Mouse (Mus musculus): Measurements from ENCODE around the gene Lipi. TPM values are rescaled to one million over a fixed set of nuclear protein-coding genes. Genes with fewer than 3 reads are reported as not detected.

Gene Lipi
- polyA plus RNA-seq (2015; fragmentation: Nextera tagmentation; extraction: Ambion mirVana): 0.37 and 2.2 TPM in 2 replicates

DNA sequence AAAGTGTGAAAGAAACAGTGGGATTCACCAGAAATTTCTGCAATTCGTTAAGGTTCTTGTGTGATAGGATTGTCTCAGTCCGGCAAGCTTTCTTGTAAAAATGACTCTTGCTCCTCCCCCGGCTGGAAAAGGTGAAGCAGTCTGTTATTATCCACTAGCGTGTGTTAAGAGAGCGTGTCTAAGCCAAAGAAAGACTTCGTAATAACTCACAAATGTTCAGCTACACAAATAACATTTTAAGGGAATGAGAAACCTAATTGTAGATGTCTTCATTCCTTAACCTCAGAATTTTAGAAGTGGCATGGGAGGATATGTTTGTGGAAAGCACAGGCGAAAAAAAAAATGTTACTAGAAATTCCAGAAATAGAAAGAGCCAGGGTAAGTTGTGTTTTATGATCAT, at the start of gene Lipi:
Gene Lipi (minus strand): TSS at position 101 of the 400 bp plus-strand sequence.
- H3K9me3 ChIP-seq: no peaks in the 10 kb centered on the region
- no peak within 1 kb of the TSS for H3K4me2 ChIP-seq
- no peak for ATAC-seq (ENCODE audit: insufficient number of reproducible peaks, insufficient read depth, low FRiP score, low TSS enrichment, low read depth)
- no peak within 1 kb of the TSS for H3K4me3 ChIP-seq
- no peaks in the 10 kb centered on the region for H3K4me1 ChIP-seq
- 66% methylated on average over 7 of the region's 7 CpGs for WGBS
- no peak within 1 kb of the TSS for H3K27ac ChIP-seq
- H3K9ac ChIP-seq: no peak within 1 kb of the TSS
- H3K27me3 ChIP-seq: no peaks in the 10 kb centered on the region
- no peaks in the 10 kb centered on the region for H3K36me3 ChIP-seq

DNA sequence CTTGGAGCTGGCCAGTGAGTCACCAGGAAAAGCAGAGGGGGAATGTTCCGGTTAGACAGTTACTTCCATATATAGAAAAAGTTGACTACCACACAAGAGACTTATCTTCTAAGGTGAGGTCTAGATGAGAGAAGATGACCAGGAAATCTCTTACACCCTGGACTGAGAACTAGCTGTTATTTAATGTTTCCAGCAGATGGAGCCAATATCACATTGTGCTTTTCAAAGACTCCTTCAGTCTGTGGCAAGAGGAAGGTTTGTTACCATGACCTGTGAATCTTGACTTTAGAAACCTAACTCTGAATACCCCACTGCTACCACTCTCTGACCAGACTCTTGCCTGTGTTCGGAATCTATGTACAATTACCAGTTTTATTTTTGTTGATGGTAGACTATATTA, 42.0 kb upstream of the Lipi start:
- H3K4me2 ChIP-seq: no peak overlapping the region
- no peak overlapping the region for H3K27ac ChIP-seq
- no peaks in the 10 kb centered on the region for H3K27me3 ChIP-seq
- no peak overlapping the region for H3K9ac ChIP-seq
- 85% methylated on average over 2 of the region's 2 CpGs for WGBS
- H3K4me3 ChIP-seq: no peak overlapping the region
- no peak for ATAC-seq (ENCODE audit: insufficient number of reproducible peaks, insufficient read depth, low FRiP score, low TSS enrichment, low read depth)
- no peaks in the 10 kb centered on the region for H3K9me3 ChIP-seq
- H3K36me3 ChIP-seq: no peaks in the 10 kb centered on the region
- no peaks in the 10 kb centered on the region for H3K4me1 ChIP-seq

DNA sequence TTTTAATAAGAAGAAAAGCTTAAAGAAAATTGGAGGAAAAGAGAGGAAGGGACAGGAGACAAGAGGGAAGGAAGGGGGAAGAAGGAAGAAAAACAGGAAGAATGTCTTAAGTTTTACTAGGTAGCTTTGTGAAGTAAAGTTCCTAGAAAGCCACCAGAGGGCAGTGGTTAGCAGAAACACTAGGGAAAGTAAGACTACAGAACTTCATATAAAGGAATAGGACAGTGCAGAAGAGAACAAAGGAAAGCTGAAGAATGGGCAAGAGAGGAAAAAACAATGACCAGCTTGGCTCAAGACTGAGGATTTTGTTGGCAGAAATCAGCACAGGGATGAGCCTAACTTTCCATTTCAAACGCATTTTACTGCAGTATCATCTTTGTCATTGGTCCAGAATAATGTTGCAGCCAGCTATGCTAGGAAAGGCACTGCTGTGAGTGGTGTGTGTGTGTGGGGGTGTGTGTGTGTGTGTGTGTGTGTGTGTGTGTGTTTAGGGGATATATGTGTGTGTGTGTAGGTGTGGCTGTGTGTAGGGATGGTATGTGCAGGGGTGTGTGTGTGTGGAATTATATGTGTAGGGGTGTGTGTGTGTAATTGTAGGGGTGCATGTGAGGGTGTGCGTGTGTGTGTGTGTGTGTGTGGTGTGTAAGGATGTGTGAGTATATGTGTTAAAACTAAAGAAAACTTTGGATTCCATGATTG, 31.9 kb upstream of the Lipi start:
- Histone ChIP-seq H3K27ac (no peak overlapping the region), H3K36me3 (no peaks in the 10 kb centered on the region), H3K9me3 (no peaks in the 10 kb centered on the region), H3K4me1 (no peaks in the 10 kb centered on the region), H3K4me2 (no peak overlapping the region), H3K4me3 (no peak overlapping the region), H3K27me3 (no peaks in the 10 kb centered on the region), H3K9ac (no peak overlapping the region)
- WGBS: 69% methylated on average over 2 of the region's 2 CpGs
- ATAC-seq (ENCODE audit: insufficient number of reproducible peaks, insufficient read depth, low FRiP score, low TSS enrichment, low read depth): 0 out of 2 replicates have a peak, but pooled peaks have one; percentile 37

DNA sequence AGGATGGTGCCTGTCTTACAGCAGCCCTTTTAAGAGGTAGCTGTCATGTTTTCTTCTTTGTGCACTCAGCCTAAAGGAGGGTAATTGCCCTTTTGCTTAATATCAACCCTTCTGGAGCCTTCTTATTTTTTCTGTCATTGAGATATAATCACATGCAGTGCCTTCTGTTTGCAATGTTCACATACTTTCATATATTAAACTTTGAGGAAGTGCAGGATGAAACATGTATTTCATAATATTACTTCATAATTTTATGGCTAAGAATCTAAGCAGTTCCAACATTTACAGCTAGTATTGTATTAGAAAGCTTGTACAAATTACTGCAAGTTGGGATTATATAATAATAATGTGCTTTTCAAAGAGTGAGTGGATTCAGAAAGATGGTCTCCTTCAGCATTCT, 26.7 kb upstream of the Lipi start:
- H3K36me3 ChIP-seq: no peaks in the 10 kb centered on the region
- no peak for ATAC-seq (ENCODE audit: insufficient number of reproducible peaks, insufficient read depth, low FRiP score, low TSS enrichment, low read depth)
- H3K9me3 ChIP-seq: no peaks in the 10 kb centered on the region
- no peak overlapping the region for H3K4me2 ChIP-seq
- no peaks in the 10 kb centered on the region for H3K4me1 ChIP-seq
- H3K4me3 ChIP-seq: no peak overlapping the region
- no peak overlapping the region for H3K9ac ChIP-seq
- H3K27me3 ChIP-seq: no peaks in the 10 kb centered on the region
- H3K27ac ChIP-seq: no peak overlapping the region

DNA sequence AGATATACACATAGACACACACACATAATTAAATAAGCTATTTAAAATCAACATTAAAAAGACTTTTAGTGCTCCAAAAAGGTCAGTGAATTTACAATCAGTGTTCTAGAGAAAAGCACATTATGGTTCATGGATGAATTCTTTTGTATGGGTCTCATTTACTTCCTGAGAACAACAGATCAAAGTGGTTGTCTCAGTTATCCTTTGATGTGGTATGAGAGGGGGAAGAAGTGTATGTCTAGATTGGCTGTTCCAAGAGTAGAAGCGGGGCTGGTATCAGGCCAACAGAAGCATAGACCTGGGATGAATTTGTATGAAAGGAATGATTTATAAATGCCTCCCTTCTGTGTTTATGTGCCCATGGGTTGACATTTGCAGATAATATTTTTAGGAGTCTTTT, 20.6 kb upstream of the Lipi start:
- no peaks in the 10 kb centered on the region for H3K9me3 ChIP-seq
- no peak overlapping the region for H3K27ac ChIP-seq
- WGBS: 38% methylated on average over 1 of the region's 1 CpGs
- no peaks in the 10 kb centered on the region for H3K27me3 ChIP-seq
- ATAC-seq (ENCODE audit: insufficient number of reproducible peaks, insufficient read depth, low FRiP score, low TSS enrichment, low read depth): no peak
- H3K36me3 ChIP-seq: no peaks in the 10 kb centered on the region
- no peak overlapping the region for H3K9ac ChIP-seq
- no peak overlapping the region for H3K4me3 ChIP-seq
- no peak overlapping the region for H3K4me2 ChIP-seq
- no peaks in the 10 kb centered on the region for H3K4me1 ChIP-seq

DNA sequence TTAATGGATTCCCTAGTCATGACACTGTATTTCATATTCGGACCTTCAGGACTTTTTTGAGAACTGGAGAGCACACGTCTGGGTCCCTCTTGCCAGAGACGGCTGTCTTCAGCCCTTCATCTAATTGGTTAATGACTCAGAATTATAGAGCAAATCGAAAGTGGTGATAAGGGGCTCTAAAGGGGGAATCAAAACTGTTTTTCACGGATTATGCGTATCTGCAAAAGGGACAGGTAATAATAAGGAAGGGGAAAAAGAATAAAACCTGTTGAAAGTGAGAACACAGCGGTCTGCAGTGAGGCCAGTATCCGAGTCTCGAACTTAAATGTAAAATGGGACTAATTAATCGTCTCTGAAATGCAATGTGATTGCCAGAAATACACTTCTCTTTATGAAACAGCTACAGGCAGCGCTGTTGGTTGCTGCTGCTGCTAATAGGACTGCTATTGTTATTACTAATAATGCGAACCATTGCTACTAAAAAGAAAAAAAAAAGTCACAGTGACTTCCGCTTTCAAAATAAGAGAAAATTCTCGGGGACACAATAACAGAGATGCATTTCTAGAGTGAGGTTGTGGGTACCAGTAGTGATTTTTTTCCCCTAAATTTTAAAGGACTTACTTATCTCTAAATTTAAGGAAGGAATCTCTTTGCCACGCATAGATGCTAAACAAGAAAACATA, 7.8 kb upstream of the Lipi start:
- ATAC-seq (ENCODE audit: insufficient number of reproducible peaks, insufficient read depth, low FRiP score, low TSS enrichment, low read depth): no peak
- Histone ChIP-seq H3K9ac (peak overlapping the region; percentile 71), H3K4me2 (peak overlapping the region; percentile 71), H3K4me3 (peak overlapping the region; percentile 77), H3K9me3 (no peaks in the 10 kb centered on the region), H3K36me3 (no peaks in the 10 kb centered on the region), H3K4me1 (no peaks in the 10 kb centered on the region), H3K27ac (no peak overlapping the region), H3K27me3 (peaks cover 12% of the 10 kb centered on the region)
- 12% methylated on average over 15 of the region's 15 CpGs for WGBS

DNA sequence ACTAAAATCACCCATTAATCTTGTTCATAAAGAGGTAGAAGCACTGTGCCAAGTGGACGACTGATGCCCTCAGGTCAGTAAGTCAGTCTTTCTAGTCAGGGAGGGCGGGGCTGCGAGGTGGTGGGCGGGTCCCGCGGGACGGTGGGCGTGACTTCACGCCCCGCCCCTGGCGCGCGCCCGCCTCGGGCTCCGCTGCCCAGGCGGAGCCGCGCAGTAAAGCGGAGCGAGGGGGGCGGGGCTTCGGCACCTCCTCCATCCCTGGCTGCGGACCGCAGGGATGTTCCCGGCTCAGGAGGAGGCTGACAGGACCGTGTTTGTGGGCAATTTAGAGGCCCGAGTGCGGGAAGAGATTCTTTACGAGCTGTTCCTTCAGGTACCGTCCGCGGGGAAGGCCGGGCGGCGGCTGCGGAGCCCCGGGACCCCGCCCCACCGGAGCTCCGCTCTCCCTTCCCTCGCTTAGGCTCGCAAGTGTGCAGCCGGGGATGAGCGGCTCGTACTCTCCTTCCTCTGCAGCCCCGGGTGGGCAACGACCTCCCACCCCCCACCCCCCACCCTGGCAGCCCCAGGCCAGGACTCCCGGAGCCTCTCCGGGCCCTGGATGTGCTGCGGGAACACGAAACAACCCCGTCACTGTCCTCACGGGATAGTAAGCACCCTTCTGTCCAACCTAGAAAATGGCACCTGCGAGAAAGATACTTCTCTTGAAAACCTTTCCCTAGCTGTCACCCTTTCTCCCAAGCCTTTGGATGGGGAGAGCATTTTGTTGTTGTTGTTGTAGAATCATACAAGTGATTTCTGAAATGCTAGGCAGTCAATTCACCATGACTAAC, 7.0 kb upstream of the Lipi start, which contains the start of gene Rbm11:
Gene Rbm11 (plus strand): TSS at position 174 of the 830 bp plus-strand sequence.
- peak; percentile 91 for ATAC-seq (ENCODE audit: insufficient number of reproducible peaks, insufficient read depth, low FRiP score, low TSS enrichment, low read depth)
- Histone ChIP-seq H3K27me3 (peaks cover 12% of the 10 kb centered on the region), H3K4me3 (peak within 1 kb of the TSS; percentile 77), H3K4me2 (peak within 1 kb of the TSS; percentile 71), H3K27ac (no peak within 1 kb of the TSS), H3K36me3 (no peaks in the 10 kb centered on the region), H3K4me1 (no peaks in the 10 kb centered on the region), H3K9me3 (no peaks in the 10 kb centered on the region), H3K9ac (peak within 1 kb of the TSS; percentile 71)
- under 1% methylated on average over 55 of the region's 55 CpGs for WGBS

DNA sequence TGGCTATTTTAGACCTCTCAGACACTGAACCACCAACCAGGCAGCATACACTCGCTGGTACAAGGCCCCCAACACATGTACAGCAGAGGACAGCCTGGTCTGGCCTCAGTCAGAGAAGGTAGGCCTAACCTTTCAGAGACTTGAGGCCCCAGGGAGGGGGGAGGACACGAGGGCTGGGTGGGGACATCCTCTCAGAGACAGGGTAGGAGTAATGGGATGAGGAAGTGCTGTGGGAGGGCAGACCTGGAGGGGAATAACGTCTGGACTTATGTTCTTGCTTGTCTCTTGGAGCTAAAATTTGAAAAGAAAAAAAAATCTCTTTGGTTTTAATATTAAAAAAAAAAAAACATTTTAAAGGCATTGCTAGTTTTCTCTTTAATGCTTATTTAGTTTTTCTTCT, 605 bp upstream of the Lipi start:
- Histone ChIP-seq H3K9ac (no peak overlapping the region), H3K36me3 (no peaks in the 10 kb centered on the region), H3K4me3 (no peak overlapping the region), H3K4me1 (no peaks in the 10 kb centered on the region), H3K27ac (no peak overlapping the region), H3K27me3 (no peaks in the 10 kb centered on the region), H3K4me2 (no peak overlapping the region), H3K9me3 (no peaks in the 10 kb centered on the region)
- WGBS: 21% methylated on average over 3 of the region's 3 CpGs
- ATAC-seq (ENCODE audit: insufficient number of reproducible peaks, insufficient read depth, low FRiP score, low TSS enrichment, low read depth): no peak

DNA sequence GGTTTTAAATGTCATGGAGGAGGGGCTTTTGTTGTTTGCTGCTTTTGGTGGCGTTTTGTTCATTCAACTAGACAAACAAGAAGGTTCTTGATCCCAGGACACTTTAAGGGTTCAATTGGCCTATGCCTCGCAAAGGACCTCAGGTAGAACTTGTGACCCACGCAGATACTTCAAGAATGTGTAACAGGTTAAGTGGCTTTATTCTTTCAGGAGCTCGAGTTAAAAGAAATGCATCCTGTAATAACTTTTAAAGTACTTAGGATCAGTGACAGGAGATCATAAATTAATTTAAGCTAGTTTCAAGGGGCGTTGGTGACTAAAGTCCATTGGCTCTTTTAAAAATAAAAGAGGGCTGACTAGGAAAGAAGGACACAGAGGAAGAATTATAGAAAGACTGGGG, 3.6 kb downstream of the Lipi start:
- no peak for ATAC-seq (ENCODE audit: insufficient number of reproducible peaks, insufficient read depth, low FRiP score, low TSS enrichment, low read depth)
- 71% methylated on average over 5 of the region's 5 CpGs for WGBS
- H3K27me3 ChIP-seq: no peaks in the 10 kb centered on the region
- H3K36me3 ChIP-seq: no peaks in the 10 kb centered on the region
- no peak overlapping the region for H3K9ac ChIP-seq
- H3K4me3 ChIP-seq: no peak overlapping the region
- H3K9me3 ChIP-seq: no peaks in the 10 kb centered on the region
- H3K4me2 ChIP-seq: no peak overlapping the region
- no peak overlapping the region for H3K27ac ChIP-seq
- no peaks in the 10 kb centered on the region for H3K4me1 ChIP-seq

DNA sequence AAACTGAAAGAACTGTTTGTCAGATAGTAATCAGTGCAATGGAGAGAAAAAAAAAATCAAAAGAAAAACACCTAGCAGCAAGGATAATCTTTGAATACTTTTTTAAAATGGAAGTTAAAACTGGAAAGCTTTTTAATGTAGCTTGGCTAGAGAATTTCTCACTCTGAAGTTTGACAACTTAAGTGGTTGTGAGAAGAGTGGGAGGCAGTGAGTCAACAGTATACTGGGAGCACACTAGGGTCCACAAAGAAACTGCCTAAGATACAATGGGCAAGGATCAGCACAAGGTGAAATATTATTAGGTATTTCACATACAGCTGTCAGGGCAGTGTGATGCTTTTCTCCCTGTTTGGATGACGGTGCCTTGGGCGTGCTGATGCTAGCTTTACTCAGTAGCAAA, 23.0 kb downstream of the Lipi start:
- no peaks in the 10 kb centered on the region for H3K36me3 ChIP-seq
- ATAC-seq (ENCODE audit: insufficient number of reproducible peaks, insufficient read depth, low FRiP score, low TSS enrichment, low read depth): no peak
- no peak overlapping the region for H3K4me3 ChIP-seq
- WGBS: 98% methylated on average over 2 of the region's 2 CpGs
- H3K9ac ChIP-seq: no peak overlapping the region
- H3K27me3 ChIP-seq: no peaks in the 10 kb centered on the region
- H3K4me1 ChIP-seq: no peaks in the 10 kb centered on the region
- no peaks in the 10 kb centered on the region for H3K9me3 ChIP-seq
- H3K4me2 ChIP-seq: no peak overlapping the region
- H3K27ac ChIP-seq: no peak overlapping the region

DNA sequence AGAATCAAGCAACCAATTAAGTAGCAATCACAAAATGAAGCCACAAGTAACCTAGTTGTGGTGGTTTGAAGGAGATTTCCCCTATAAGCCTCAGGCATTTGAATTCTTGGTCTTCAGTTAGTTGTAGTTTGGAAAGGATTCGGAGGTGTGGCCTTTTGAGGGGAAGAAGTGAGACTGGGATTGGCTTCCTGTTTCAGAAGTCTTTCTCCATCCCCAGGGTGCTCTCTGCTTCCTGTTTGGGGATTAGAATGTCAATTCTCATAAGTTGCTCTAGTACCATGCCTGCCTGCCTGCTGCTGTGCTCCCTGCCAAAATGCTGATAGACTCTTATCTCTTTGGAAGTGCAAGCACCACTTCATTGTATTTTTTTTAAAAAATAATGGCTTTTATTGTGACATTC, 40.6 kb downstream of the Lipi start:
- no peaks in the 10 kb centered on the region for H3K9me3 ChIP-seq
- no peak overlapping the region for H3K27ac ChIP-seq
- H3K36me3 ChIP-seq: no peaks in the 10 kb centered on the region
- no peak overlapping the region for H3K9ac ChIP-seq
- no peak overlapping the region for H3K4me2 ChIP-seq
- no peak for ATAC-seq (ENCODE audit: insufficient number of reproducible peaks, insufficient read depth, low FRiP score, low TSS enrichment, low read depth)
- H3K4me3 ChIP-seq: no peak overlapping the region
- H3K4me1 ChIP-seq: no peaks in the 10 kb centered on the region
- 69% methylated on average over 1 of the region's 1 CpGs for WGBS
- H3K27me3 ChIP-seq: no peaks in the 10 kb centered on the region
